Mouse (Mus musculus): Measurements from ENCODE around the gene Lalba. TPM values are rescaled to one million over a fixed set of nuclear protein-coding genes. Genes with fewer than 3 reads are reported as not detected.

The Lalba gene
- polyA plus RNA-seq, 1 experiment from 2014 or later = 0.20 TPM

Small RNAs within 50 kb of the gene (microRNA-seq; reads per million reads assigned to microRNA genes)
- gene Mir1291 = 0.82 reads per million

Other genes starting within 250 kb of the Lalba start
- not detected in 2 replicates for gene Olfr286, start 248.3 kb downstream of the Lalba start, polyA plus RNA-seq (2015; fragmentation: Nextera tagmentation; extraction: Ambion mirVana)
- not detected in 2 replicates for gene H1fnt, start 225.4 kb downstream of the Lalba start, polyA plus RNA-seq (2015; fragmentation: Nextera tagmentation; extraction: Ambion mirVana)
- 0.20 and 0.56 TPM in 2 replicates for gene Zfp641, start 186.6 kb downstream of the Lalba start, polyA plus RNA-seq (2015; fragmentation: Nextera tagmentation; extraction: Ambion mirVana)
- gene Olfr285, start 165.4 kb downstream of the Lalba start, polyA plus RNA-seq (2015; fragmentation: Nextera tagmentation; extraction: Ambion mirVana) = not detected in 2 replicates
- not detected in 2 replicates for gene Olfr284, start 141.7 kb downstream of the Lalba start, polyA plus RNA-seq (2015; fragmentation: Nextera tagmentation; extraction: Ambion mirVana)
- gene Olfr283, start 101.8 kb downstream of the Lalba start, polyA plus RNA-seq (2015; fragmentation: Nextera tagmentation; extraction: Ambion mirVana) = not detected in 2 replicates
- gene Olfr282, start 51.5 kb downstream of the Lalba start, polyA plus RNA-seq (2015; fragmentation: Nextera tagmentation; extraction: Ambion mirVana) = not detected in 2 replicates
- gene Olfr281, start 30.1 kb downstream of the Lalba start, polyA plus RNA-seq (2015; fragmentation: Nextera tagmentation; extraction: Ambion mirVana) = not detected in 2 replicates
- not detected in 2 replicates for gene OR5BS1P, start 12.8 kb downstream of the Lalba start, polyA plus RNA-seq (2015; fragmentation: Nextera tagmentation; extraction: Ambion mirVana)
- gene Olfr279, start 9.7 kb upstream of the Lalba start, polyA plus RNA-seq (2015; fragmentation: Nextera tagmentation; extraction: Ambion mirVana) = not detected in 2 replicates
- gene Kansl2, start 51.5 kb upstream of the Lalba start, polyA plus RNA-seq (2015; fragmentation: Nextera tagmentation; extraction: Ambion mirVana) = 90.5 and 101 TPM in 2 replicates
- gene Ccnt1, start 88.2 kb upstream of the Lalba start, polyA plus RNA-seq (2015; fragmentation: Nextera tagmentation; extraction: Ambion mirVana) = 50.8 and 55.2 TPM in 2 replicates
- gene 4930415O20Rik, start 88.3 kb upstream of the Lalba start, polyA plus RNA-seq (2015; fragmentation: Nextera tagmentation; extraction: Ambion mirVana) = not detected in 2 replicates
- gene Adcy6, start 127.4 kb upstream of the Lalba start, polyA plus RNA-seq (2015; fragmentation: Nextera tagmentation; extraction: Ambion mirVana) = 15.1 and 15.8 TPM in 2 replicates
- 41.4 and 46.6 TPM in 2 replicates for gene Cacnb3, start 148.1 kb upstream of the Lalba start, polyA plus RNA-seq (2015; fragmentation: Nextera tagmentation; extraction: Ambion mirVana)
- gene Ddx23, start 180.2 kb upstream of the Lalba start, polyA plus RNA-seq (2015; fragmentation: Nextera tagmentation; extraction: Ambion mirVana) = 18.5 and 24.7 TPM in 2 replicates
- gene Rnd1, start 194.7 kb upstream of the Lalba start, polyA plus RNA-seq (2015; fragmentation: Nextera tagmentation; extraction: Ambion mirVana) = 0.71 and 0.95 TPM in 2 replicates
- 0.65 and 0.74 TPM in 2 replicates for gene Ccdc65, start 225.5 kb upstream of the Lalba start, polyA plus RNA-seq (2015; fragmentation: Nextera tagmentation; extraction: Ambion mirVana)
- 90.0 and 101 TPM in 2 replicates for gene Fkbp11, start 245.5 kb upstream of the Lalba start, polyA plus RNA-seq (2015; fragmentation: Nextera tagmentation; extraction: Ambion mirVana)

Data from limb, embryonic 15.5 days (tissue).